Mouse (Mus musculus) ES-E14 (cell line): ENCODE data around the gene Plcb3.

Experiments used
- CHD2 ChIP-seq: IDR thresholded peaks from 2 replicates; pipeline ENCODE4 v1.6.1; 2014; ENCODE audit warnings: mild to moderate bottlenecking, low read depth, low read length, inconsistent platforms
- MAFK ChIP-seq: IDR thresholded peaks from 2 replicates; pipeline ENCODE4 v1.6.1; 2014; ENCODE audit warnings: mild to moderate bottlenecking, low read depth, low read length, inconsistent platforms; ENCODE audit not compliant: insufficient read depth
- ZC3H11A ChIP-seq: IDR thresholded peaks from 2 replicates; pipeline ENCODE4 v1.6.1; 2012; ENCODE audit warnings: low read depth, mild to moderate bottlenecking, inconsistent platforms, low read length, borderline replicate concordance
- ZNF384 ChIP-seq: IDR thresholded peaks from 2 replicates; pipeline ENCODE4 v1.6.1; 2012; ENCODE audit warnings: low read depth, low read length, inconsistent platforms

DNA sequence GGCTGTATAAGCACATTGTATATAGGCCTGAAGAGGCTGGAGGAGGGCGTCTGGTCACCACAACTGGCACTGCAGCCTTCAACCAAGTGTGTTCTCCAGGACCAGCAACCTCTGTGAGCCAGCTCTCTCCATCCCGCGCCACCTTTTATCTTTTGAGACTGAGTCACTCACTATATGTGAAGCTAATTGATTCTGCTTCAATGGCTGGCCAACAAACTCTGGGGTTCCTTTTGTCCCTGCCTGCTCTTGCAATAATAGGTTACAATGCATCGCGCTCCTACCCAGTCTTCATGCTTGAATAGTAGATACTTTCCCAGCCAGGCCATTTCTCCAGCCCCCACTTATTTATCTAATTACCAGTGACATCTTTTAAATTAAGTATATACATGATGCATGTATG is 7.4 kb upstream of the Plcb3 start:
- no peak for TF ChIP-seq ZNF384
- TF ChIP-seq MAFK: no peak
- TF ChIP-seq ZC3H11A: no peak
- TF ChIP-seq CHD2: no peak
